Mouse (Mus musculus) 3T3-L1 (cell line): Measurements from ENCODE around the gene Cenps.
"Not testable (repeated sequence)": the region's sequence is repeated elsewhere in the genome, so short reads cannot be mapped to it uniquely, and the experiment has no call there.

Experiments used
- DNase-seq: peaks from one replicate; pipeline ENCODE4 v3.0.0-alpha.2; 2015; ENCODE audit warnings: low read depth, low spot score

The Cenps gene

DNA sequence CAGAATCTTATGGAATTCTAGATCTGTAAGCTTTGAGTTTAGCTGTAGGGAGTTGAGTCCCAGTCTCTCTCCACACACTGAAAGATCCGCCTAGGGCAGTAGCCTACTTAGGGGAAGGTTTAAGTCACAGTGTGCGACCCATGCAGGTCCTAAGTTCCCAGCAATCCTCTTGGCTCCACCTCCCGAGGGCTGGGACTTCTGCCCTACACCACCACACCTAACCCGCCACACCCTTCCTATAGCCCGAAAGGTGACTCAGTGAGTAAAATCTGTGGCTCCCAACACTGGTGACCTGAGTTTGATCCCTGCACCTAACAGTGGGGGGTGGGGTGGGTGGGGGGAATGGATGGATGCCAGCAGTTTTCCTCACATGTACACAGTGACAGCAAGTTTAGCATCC is 14.0 kb downstream of the Cenps start:
- no peak for DNase-seq

GRCm38 (mm10) chr4:149119978-149120562 is 17.4 kb downstream of the Cenps start:
- DNase-seq: not testable (repeated sequence)

DNA sequence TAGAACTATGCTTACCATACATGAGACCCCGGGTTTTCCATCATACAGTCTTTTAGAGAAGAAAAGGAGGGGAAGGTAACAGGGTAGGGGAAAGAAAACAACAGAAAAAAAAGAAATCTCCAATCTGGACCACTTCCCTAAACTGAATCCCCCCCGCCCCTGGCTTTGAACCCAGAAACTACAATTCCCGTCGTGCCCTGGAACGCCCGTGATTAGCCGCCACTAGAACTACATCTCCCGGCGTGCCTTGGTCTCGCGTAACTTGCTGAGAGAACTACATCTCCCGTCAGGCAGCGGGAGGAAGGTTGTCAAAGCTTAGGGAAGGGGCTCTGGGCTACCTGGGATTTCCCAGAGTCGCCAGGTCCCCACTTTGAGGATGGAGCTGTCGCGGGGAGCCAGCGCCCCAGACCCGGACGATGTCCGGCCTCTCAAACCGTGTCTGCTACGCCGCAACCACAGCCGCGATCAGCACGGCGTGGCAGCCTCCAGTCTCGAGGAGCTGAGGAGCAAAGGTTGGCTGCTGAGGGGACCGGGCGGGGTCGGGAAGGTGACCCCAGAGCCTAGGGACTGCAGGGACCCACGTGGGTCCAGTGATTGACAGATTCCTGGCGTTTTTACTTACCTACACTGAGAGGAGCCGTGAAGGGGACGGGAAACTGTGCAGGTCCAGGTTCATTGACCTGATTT is 33.4 kb downstream of the Cenps start, which contains the start of gene Dffa:
Dffa (plus strand) TSS at position 272 of the 687 bp plus-strand sequence.
- DNase-seq: peak; percentile 89

GRCm38 (mm10) chr4:149101456-149101855 is 36.0 kb downstream of the Cenps start:
- DNase-seq: peak; percentile 54

- not testable (repeated sequence) for DNase-seq
Observed at GRCm38 (mm10) chr4:149100449-149100848, 37.0 kb downstream of the Cenps start.

- DNase-seq: peak; percentile 94
Observed at GRCm38 (mm10) chr4:149099369-149100017, 37.9 kb downstream of the Cenps start, which contains the start of gene Pex14. Pex14 (minus strand) TSS chr4:149099876.

- peak; percentile 43 for DNase-seq
Observed at GRCm38 (mm10) chr4:149098571-149098970, 38.9 kb downstream of the Cenps start.

- DNase-seq: peak; percentile 51
Observed at GRCm38 (mm10) chr4:149097956-149098355, 39.5 kb downstream of the Cenps start.

DNA sequence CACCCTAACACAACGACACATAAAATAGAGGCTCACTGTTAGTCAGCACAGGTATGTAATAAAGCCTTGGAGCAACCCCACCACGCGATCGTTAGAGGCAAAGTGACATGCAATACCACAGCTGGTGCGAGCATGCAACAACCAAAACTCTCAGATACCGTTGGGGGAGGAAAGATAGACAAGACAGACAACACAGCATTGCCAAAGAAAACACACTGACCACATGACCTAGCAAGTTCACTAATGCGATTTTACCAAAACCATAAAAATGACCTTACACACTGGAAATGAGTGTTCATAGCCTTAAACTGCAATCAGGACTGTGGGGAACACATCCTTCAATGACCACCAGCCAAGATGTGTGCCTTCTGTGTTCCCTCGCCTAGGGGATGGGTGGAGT is 46.1 kb downstream of the Cenps start:
- no peak for DNase-seq

- DNase-seq: no peak
Observed at GRCm38 (mm10) chr4:149085381-149085780, 52.0 kb downstream of the Cenps start.

DNA sequence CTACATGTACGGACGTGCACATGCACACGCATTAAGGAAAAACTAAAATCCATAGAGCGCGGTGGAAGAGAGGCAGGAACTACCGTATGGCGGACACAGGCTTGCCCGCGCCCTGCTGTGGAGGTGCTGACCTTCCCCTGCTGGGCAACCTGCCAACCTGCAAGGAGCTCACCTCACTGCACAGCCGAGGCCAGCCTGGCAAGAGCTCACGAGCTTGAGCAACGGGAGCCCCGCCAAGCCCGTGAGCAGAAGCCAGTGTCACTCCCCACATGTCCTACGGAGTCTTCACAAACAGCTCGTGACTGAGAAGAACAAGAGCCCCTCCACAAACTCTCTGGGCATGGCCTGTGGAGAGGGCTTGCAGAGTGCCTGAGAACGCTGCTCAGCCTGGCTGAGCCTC is 55.9 kb downstream of the Cenps start:
- DNase-seq: no peak

DNA sequence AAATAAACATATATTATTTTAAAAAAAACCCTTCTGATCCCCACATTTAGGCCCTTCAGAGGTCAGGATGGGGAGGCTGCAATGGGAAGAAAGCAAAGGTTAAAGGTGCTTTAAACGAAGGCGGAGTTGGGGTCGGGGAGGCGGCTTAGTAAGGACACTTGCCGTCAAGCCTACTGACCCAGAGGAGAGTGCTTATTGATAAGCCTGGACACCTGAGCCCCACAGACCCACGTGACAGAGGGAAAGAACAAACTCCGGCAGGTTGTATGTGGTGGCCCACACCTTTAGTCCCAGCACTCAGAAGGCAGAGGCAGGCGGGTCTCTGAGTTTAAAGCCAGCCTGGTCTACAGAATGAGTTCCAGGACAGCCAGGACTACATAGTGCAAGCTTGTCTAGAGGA is 57.3 kb downstream of the Cenps start:
- no peak for DNase-seq

GRCm38 (mm10) chr4:149079629-149080028 is 57.8 kb downstream of the Cenps start:
- DNase-seq: no peak

DNA sequence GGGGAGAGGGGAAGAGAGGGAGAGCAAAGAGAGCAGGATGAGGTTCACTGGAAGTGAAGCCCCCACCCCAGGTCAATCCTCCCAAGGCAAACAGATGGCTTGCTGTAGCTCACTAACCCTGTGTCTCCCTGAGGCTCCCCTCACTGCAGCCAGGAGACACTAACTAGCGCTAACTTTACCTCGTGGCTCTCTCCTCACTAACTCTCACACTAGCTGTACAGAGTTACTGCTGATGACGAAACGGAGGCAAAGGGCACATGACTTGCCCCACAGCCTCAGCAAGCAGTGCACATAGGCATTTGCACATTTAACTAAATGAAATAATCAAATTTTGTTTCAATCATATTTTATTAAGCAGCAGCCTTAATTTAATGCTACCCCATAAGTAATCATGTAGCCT is 59.2 kb downstream of the Cenps start:
- DNase-seq: peak; percentile 37
